Mouse (Mus musculus) T-helper 17 cell (primary cell): ENCODE results near the gene Itga6.
"Not testable (repeated sequence)": the region's sequence is repeated elsewhere in the genome, so short reads cannot be mapped to it uniquely, and the experiment has no call there.

Experiments used
- in situ Hi-C, 2 experiments: fragments of 300-600 bp; cut with MboI, MseI; formaldehyde crosslinking; loops; 1 replicate in 1 of 2; 2 replicates in 1 of 2; pipeline ENCODE4 v1.15.1; 2025; ENCODE audit warnings: high pct_unique_total_duplicates in 2 of 2

Gene Itga6

DNA sequence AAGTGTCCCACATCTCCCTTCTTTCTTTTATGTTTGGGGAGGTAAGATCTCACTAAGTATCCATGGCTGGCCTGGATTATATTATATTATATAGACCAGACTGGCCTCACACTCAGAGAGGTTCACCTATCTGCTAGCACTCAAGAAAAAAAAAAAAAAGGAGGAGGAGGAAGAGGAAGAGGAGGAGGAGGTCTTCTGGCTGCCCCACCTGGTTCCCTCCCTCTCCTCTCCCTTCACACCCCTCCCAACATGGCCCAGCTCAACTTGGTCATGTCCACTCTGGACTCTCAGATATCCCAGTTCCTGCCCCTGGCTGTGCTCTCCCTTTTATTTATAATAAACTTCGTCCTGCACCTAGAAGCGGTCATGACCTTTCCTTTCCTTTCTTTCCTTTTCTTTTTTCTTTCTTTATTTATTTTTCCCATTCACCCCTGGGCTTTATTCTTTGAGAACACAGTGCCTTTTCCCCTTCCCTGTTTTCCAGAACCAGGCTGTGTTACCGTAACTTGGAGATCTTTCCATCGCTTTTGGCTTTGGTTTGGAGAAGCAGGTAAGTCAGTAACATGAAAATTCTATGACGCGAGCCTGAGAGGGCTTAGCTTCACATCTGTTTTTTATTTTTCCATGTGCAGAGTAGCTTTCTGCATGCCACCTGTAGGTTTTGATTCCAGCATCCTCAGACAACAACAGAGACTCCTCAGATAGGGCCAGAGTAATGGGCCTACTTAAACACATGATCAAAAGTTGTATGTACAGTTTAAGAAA is at the start of gene Itga6:
Gene Itga6 (plus strand): TSS at position 7 of the 765 bp plus-strand sequence.
- in situ Hi-C loops = no loop called here

- in situ Hi-C loops = loop anchor here (25.0 kb wide), 2 partner anchors 1359 to 1634 kb away; no protein-coding TSS in a partner anchor
Measured at GRCm38 (mm10) chr2:71696776-71697175, 48.6 kb upstream of the Itga6 start.

DNA sequence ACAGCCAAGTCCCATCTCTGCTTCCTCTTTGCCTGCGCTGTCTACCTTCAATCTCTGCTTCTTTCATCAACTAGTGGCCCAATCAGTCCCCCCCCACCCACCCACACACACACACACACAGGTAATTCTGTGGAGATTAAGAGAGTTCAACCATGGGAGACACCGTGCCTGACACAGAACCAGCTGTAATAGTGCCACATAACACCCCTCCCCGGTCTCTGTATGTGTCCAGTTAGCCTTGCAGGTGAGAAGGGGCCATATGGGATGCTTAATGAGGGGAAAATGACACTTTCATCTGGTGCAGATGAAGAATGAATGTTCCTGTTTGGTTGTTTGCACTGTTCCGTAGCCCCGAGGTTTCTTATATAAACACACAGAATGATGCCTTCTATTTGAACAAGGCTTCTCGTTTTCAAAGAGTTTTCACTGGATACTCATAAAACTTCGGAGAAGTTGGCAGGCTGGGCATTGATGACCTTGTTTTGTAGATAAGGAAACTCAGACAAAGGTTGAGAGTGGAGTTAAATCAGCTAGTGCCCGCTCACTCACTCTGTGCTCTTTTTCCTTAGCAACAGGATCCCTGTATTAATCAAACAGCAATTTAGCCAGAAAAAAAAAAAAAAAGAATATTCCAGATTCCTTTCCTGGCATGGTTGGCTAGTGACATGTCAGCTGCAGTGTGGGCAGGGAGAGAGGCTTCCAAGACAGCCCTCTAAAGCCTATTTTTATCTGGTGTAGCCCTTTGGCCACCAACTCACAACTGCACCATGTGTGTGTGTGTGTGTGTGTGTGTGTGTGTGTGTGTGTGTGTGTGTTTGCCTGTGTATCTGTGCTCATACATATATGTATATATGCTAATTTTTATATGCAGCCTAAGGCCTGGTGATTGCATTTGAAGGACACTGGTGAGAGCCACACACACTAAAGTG is 47.7 kb upstream of the Itga6 start:
- in situ Hi-C loops = loop anchor here (25.0 kb wide), 2 partner anchors 1360 to 1635 kb away; no protein-coding TSS in a partner anchor

GRCm38 (mm10) chr2:71698366-71698765 is 47.0 kb upstream of the Itga6 start:
- in situ Hi-C loops = loop anchor here (25.0 kb wide), 2 partner anchors 1361 to 1636 kb away; no protein-coding TSS in a partner anchor

DNA sequence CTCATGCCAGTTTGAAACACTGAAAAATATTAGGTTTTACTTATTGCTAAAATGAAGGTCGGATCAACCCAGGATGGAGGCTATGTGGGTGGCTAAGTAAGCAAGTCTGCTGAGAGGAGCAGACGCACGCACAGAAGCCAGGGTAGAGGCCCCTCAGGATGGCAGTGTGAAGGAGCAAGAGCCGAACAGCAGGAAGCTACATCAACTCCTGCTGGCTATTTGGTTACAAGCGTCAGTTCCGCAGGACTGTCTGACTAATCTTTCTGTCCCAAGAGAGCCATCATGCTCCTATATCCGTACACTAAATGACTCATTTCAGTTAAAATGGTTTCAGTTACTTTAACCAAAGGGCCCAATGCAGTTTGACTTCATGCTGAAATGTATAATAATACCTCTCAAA is 46.5 kb upstream of the Itga6 start:
- in situ Hi-C loops = loop anchor here (25.0 kb wide), 2 partner anchors 1362 to 1637 kb away; no protein-coding TSS in a partner anchor

DNA sequence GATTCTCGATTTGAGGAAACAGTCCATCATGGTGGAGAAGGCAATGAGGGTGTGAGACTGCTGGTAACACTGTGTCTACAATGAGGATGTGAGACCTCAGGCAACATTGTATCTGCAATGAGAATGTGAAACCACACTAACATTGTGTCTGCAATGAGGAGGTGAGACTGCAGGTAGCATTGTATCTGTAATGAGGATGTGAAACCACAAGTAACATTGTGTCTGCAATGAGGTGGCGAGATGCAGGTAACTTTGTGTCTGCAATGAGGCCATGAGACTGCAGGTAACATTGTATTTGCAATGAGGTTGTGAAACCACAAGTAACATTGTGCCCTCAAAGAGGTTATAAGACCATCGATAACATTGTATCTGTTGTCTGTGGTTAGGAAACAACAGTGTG is 44.1 kb upstream of the Itga6 start:
- in situ Hi-C loops = no loop called here

DNA sequence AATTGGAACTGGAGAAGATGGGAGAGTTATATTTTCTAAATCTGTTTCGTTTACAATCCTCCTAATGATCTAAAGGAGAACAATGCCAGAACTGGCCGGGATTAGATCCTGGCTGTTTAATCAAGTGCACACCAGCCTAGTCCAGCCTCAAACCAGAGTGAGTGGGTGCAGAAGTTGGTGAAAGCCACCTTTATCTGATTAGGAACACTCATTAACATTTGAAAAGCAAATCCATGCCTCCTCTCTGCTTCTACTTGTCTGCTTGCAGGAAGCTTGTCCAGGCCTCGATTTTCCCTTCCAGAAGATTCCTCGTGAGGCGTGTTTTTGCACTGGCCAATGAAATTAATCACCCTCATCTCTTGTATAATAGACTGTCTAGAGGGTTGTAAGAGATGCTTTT is 41.1 kb upstream of the Itga6 start:
- in situ Hi-C loops = no loop called here

DNA sequence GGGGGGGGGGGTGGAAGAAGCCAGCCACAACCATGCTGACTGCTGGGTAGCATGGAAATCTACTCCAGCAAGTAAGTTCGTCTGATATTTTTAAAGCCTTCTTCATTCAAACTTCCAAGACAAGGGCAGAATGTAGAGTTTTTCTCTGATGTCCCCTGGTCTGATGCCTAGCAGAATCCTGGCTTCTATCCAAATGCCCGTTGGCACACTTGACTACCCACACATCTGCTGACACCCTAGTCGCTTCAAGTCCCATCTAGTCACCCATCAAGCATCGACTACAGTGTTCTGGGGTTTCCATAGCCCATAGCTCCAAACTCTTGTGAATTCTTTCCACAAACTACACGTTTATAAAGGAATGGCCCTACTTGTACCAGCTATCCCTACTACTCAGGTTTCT is 36.5 kb upstream of the Itga6 start:
- in situ Hi-C loops = no loop called here

DNA sequence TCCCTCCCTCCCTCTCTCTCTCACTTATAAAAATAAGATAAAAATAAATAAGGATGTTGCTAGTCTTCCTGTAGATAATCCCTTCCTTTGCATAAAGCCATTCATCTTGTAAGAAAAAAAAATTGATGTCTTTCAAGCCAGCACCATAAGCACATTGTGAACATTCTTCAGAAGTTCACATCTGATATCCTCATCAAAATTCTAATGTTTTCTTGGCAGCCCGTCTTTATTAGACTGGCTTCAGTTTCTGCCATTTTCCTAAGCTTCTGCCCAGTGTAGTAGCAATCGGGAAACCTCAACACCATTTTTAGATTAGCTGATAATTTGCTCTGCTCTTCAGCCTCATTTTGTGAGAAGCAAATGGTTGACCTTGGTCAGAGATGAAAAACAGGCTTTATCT is 33.8 kb upstream of the Itga6 start:
- in situ Hi-C loops = no loop called here

GRCm38 (mm10) chr2:71714416-71714815 is 31.0 kb upstream of the Itga6 start:
- in situ Hi-C loops = no loop called here

DNA sequence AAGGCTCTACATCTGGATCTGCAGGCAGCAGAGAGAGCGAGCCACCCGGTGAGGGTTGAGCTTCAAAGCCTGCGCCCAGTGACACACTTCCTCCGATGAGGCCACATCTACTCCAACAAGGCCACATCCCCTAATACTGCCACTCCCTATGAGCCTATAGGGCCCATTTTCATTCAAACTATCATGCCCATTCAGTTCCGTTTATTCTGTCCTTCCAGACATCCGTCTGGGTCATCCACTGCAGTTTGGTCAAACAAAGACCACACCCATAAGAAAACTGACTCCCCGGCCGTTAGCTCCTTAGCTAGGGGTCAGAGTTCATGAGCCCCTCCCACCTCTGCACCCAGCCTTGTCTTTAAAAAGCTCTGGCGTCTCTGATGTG is 26.4 kb upstream of the Itga6 start:
- in situ Hi-C loops = no loop called here

DNA sequence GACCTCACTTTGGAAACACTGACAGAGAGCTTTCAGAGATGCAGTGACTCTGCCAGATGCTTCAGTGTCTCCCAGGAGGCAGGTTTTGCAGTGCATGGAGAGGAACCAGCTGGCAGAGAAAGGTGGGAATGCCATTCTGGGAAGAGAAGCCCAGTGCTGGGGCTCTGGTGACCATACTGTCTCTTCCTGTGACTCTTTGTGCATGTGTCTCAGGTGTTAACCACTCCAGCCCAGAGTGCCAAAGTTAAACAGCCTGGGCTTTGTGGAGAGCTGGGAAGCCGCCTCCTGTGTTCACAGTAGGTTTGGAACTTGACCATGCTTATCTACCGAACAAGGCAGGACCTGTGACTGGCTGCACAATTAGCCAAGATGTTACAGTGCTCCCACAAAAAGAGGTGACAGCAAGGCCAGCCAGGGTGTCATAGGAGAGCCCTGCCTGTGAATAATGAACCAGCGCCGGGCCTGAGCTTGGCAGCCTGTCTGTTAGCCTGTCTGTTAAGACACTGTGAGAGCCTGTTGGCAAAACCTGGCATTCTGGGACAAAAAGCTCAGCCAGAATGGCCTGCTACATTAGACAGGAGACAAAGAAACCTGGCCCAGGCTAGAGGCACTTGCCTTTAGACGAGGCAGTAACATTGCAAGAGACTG is 25.9 kb upstream of the Itga6 start:
- in situ Hi-C loops = no loop called here

DNA sequence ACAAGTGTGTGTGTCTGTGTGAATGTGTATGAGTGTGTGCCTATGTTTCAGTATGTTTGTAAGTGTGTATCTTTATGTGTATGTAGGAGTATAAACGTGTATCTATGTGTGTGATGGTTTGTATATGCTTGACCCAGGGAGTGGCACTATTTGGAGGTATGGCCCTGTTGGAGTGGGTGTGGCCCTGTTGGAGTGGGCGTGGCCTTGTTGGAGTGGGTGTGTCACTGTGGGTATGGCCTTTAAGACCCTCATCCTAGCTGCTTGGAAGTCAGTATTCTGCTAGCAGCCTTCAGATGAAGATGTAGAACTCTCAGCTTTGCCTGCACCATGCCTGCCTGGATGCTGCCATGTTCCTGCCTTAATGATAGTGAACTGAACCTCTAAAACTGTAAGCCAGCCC is 24.9 kb upstream of the Itga6 start:
- in situ Hi-C loops = not testable (repeated sequence)

- in situ Hi-C loops = no loop called here
Measured at GRCm38 (mm10) chr2:71722913-71723312, 22.5 kb upstream of the Itga6 start.

GRCm38 (mm10) chr2:71723623-71724022 is 21.8 kb upstream of the Itga6 start:
- in situ Hi-C loops = no loop called here

- in situ Hi-C loops = no loop called here
Measured at GRCm38 (mm10) chr2:71724028-71724427, 21.4 kb upstream of the Itga6 start.

DNA sequence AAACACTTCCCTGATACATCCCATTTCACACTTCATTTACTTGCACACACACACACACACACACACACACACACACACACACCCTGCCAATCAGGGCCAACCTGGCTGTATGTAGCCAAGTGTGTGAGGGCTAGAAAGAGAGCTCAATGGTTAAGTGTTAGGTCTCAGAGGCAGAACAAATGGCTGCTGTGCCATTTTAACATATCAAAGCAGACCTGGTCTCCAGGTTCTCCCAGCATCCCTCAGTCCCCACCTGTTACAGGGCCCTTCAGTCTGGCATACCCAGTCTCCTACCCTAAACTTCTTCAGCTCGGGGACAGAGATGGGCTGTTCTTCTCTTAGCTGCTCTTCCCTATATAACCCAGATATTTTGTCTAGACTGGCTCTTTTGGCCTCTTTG is 20.0 kb upstream of the Itga6 start:
- in situ Hi-C loops = no loop called here

- in situ Hi-C loops = no loop called here
Measured at GRCm38 (mm10) chr2:71726883-71727676, 18.3 kb upstream of the Itga6 start.

- in situ Hi-C loops = no loop called here
Measured at GRCm38 (mm10) chr2:71728341-71728740, 17.1 kb upstream of the Itga6 start.

DNA sequence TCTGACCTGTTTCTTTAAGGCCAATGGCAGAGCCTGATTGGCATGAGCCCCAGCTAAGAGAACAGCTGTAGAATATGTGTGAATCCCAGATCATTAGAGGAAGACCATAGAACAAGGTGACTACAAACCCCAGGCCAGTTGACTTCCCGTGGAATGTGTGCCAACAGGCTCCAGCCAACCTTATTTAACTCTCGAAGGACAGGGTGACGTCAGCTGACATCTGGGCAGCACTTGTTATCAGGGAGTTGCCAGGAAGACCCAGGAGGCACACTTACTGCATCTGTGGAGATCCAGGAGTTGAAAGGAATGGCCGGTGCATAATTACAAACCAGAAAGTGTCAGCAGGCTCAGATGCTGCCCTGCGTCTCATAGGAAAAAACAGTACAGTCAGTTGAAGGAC is 16.6 kb upstream of the Itga6 start:
- in situ Hi-C loops = no loop called here
